Mouse (Mus musculus) liver, postnatal 0 days (tissue): ENCODE measurements around the gene Nxph1.

ENCODE experiments used
- CTCF ChIP-seq: sonication (generic); IDR thresholded peaks from 2 replicates; pipeline ENCODE4 v1.5.1; 2016; ENCODE audit warnings: antibody characterized with exemption, low read depth
- EP300 ChIP-seq: IDR thresholded peaks from 2 replicates; pipeline ENCODE4 v1.6.1; 2016; ENCODE audit warnings: antibody characterized with exemption, low read depth, mild to moderate bottlenecking

GRCm38 (mm10) chr6:9026631-9027030 is 78.4 kb downstream of the Nxph1 start:
- TF ChIP-seq CTCF, result no peak
- no peak for TF ChIP-seq EP300
